Mouse (Mus musculus) ovary, adult 18-20 months (tissue): ENCODE results near the gene Apom.

Experiments used
- DNase-seq: peaks from one replicate; pipeline ENCODE4 v3.0.0; 2022; ENCODE audit warnings: low spot score, mixed read lengths

The Apom gene

GRCm38 (mm10) chr17:35158850-35159593 lies 27.2 kb upstream of the Apom start:
- no peak for DNase-seq

- DNase-seq = no peak
Measured at GRCm38 (mm10) chr17:35157661-35158175, 25.9 kb upstream of the Apom start.

GRCm38 (mm10) chr17:35157254-35157653 lies 25.4 kb upstream of the Apom start:
- DNase-seq = no peak

- no peak for DNase-seq
Measured at GRCm38 (mm10) chr17:35156461-35157200, 24.8 kb upstream of the Apom start.

- no peak for DNase-seq
Measured at GRCm38 (mm10) chr17:35155451-35155850, 23.6 kb upstream of the Apom start.

GRCm38 (mm10) chr17:35154616-35155015 lies 22.8 kb upstream of the Apom start:
- no peak for DNase-seq

- DNase-seq = no peak
Measured at GRCm38 (mm10) chr17:35153931-35154330, 22.1 kb upstream of the Apom start.

GRCm38 (mm10) chr17:35153077-35153476 lies 21.2 kb upstream of the Apom start:
- no peak for DNase-seq

- no peak for DNase-seq
Measured at GRCm38 (mm10) chr17:35152121-35152520, 20.3 kb upstream of the Apom start.

- DNase-seq = no peak
Measured at GRCm38 (mm10) chr17:35147922-35148639, 16.2 kb upstream of the Apom start.

- no peak for DNase-seq
Measured at GRCm38 (mm10) chr17:35147348-35147747, 15.5 kb upstream of the Apom start.

- DNase-seq = no peak
Measured at GRCm38 (mm10) chr17:35146139-35146538, 14.3 kb upstream of the Apom start.

GRCm38 (mm10) chr17:35141971-35142370 lies 10.1 kb upstream of the Apom start:
- peak; percentile 87 for DNase-seq

GRCm38 (mm10) chr17:35140490-35140996 lies 8.7 kb upstream of the Apom start:
- DNase-seq = no peak

- no peak for DNase-seq
Measured at GRCm38 (mm10) chr17:35139269-35139668, 7.4 kb upstream of the Apom start.

- no peak for DNase-seq
Measured at GRCm38 (mm10) chr17:35135591-35136320, 3.9 kb upstream of the Apom start.

GRCm38 (mm10) chr17:35134801-35135590 lies 3.1 kb upstream of the Apom start, which contains the start of gene Bag6:
TSS of gene Bag6 (plus strand) at chr17:35135178.
- DNase-seq = peak; percentile 87

- DNase-seq = no peak
Measured at GRCm38 (mm10) chr17:35133517-35133916, 1.7 kb upstream of the Apom start.

GRCm38 (mm10) chr17:35132174-35132560 lies 317 bp upstream of the Apom start:
- no peak for DNase-seq

- DNase-seq = no peak
Measured at GRCm38 (mm10) chr17:35131038-35131437, 812 bp downstream of the Apom start.

GRCm38 (mm10) chr17:35128996-35129395 lies 2.9 kb downstream of the Apom start:
- DNase-seq = no peak
